In the genomic region with DNA sequence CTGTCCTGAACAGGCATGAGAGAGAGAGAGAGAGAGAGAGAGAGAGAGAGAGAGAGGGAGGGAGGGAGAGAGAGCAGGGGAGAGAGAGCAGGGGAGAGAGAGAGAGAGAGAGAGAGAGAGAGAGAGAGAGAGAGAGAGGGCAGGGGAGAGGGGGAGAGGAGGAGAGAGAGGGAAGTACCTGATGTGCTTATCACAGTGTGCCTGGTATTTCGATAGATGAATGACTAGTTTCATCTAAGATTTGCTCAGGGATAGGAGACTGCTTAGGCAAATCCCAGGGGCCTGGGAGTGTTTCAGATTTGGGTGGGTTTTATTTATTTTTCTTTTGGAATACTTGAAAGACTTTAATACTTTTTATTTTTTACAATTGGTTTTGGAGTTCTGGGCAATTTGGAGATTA, we compare ENCODE assay signal across 25 mouse cellular contexts. TPM values are rescaled to one million over a fixed set of nuclear protein-coding genes. Genes with fewer than 3 reads are reported as not detected.
"Had no signal": no experiment of that assay in that cellular context is flagged by ENCODE, and none has a peak within 500 bp of the region (broad histone marks: within the 10 kb centered on the region; RNA-seq: fewer than 3 reads in every experiment).

No protein-coding gene starts in this region.

- H3K4me2 ChIP-seq: neural tube, embryonic 13.5 days; neural tube, embryonic 15.5 days; stomach, embryonic 15.5 days had no signal

- H3K9ac ChIP-seq: neural tube, embryonic 13.5 days; neural tube, embryonic 15.5 days; stomach, embryonic 15.5 days had no signal

- H3K36me3 ChIP-seq: neural tube, embryonic 13.5 days; neural tube, embryonic 15.5 days; stomach, embryonic 15.5 days had no signal

- H3K27me3 ChIP-seq: neural tube, embryonic 15.5 days; stomach, embryonic 15.5 days had no signal

- DNase-seq: retina, postnatal 1 day; right cerebral cortex, adult 18-20 months; right cerebral cortex, postnatal 14 days; right cerebral cortex, postnatal 25 days; right cerebral cortex, postnatal 4 days; spleen, adult 18-20 months; thymus, adult 18-20 months; thymus, adult 2 months; thymus, postnatal 14 days; thymus, postnatal 25 days; thymus, postnatal 36 days; thymus, postnatal 4 days had no signal

- H3K27ac ChIP-seq: neural tube, embryonic 13.5 days; neural tube, embryonic 15.5 days; stomach, embryonic 15.5 days; stomach, postnatal 0 days had no signal

- H3K4me3 ChIP-seq: neural tube, embryonic 13.5 days; neural tube, embryonic 15.5 days; stomach, embryonic 15.5 days had no signal

- H3K4me1 ChIP-seq: neural tube, embryonic 13.5 days; neural tube, embryonic 15.5 days; stomach, embryonic 15.5 days had no signal

- H3K9me3 ChIP-seq: neural tube, embryonic 13.5 days; neural tube, embryonic 15.5 days; stomach, embryonic 15.5 days had no signal

RNA-seq across cellular contexts. Expression of a gene that starts 5.8 kb away (rescaled TPM):
- total RNA-seq: neutrophil, adult 5-6 weeks had no signal
- polyA plus RNA-seq: neural tube, embryonic 13.5 days; neural tube, embryonic 14.5 days; small intestine, adult 2 months; spleen, adult 2 months; stomach, embryonic 14.5 days; stomach, embryonic 15.5 days; stomach, embryonic 16.5 days; stomach, postnatal 0 days; thymus, adult 2 months; thymus, postnatal 0 days; urinary bladder, adult 2 months had no signal

RNA-seq across cellular contexts. Expression of a gene that starts 52.8 kb away (rescaled TPM):
- total RNA-seq: neutrophil, adult 5-6 weeks had no signal
- polyA plus RNA-seq: neural tube, embryonic 13.5 days; neural tube, embryonic 14.5 days; neural tube, embryonic 15.5 days; small intestine, adult 2 months; spleen, adult 2 months; stomach, embryonic 14.5 days; stomach, embryonic 15.5 days; stomach, embryonic 16.5 days; stomach, postnatal 0 days; testis, adult 2 months; thymus, adult 2 months; thymus, postnatal 0 days; urinary bladder, adult 2 months had no signal
